Mouse (Mus musculus) bone marrow, adult 2 months (tissue): ENCODE results near the gene Krt12. TPM values are rescaled to one million over a fixed set of nuclear protein-coding genes. Genes with fewer than 3 reads are reported as not detected.

Experiments
- H3K27ac ChIP-seq: fragments of 200-500 bp; 2 replicates; pipeline ENCODE4 v1.5.1; 2012; ENCODE audit warnings: low read depth, mild to moderate bottlenecking, control low read depth, inconsistent platforms, low read length; ENCODE audit not compliant: control insufficient read depth, poor library complexity, insufficient read depth
- H3K4me1 ChIP-seq: fragments of 200-500 bp; 2 replicates; pipeline ENCODE4 v1.6.1; 2011; ENCODE audit warnings: low read length; ENCODE audit not compliant: control insufficient read depth, insufficient read depth
- H3K4me3 ChIP-seq: fragments of 200-500 bp; replicated peaks from 2 replicates; pipeline ENCODE3; 2011; ENCODE audit warnings: mild to moderate bottlenecking, low read depth, low read length, control low read depth; ENCODE audit not compliant: control insufficient read depth
- CTCF ChIP-seq: fragments of 200-500 bp; IDR thresholded peaks from 2 replicates; pipeline ENCODE4 v1.5.1; 2011; ENCODE audit warnings: low read length, control low read depth; ENCODE audit not compliant: control insufficient read depth, insufficient read depth
- POLR2A ChIP-seq: fragments of 200-500 bp; IDR thresholded peaks from 2 replicates; pipeline ENCODE4 v1.6.1; 2011; ENCODE audit warnings: low read depth, mild to moderate bottlenecking, control low read depth, low read length, borderline replicate concordance; ENCODE audit not compliant: control insufficient read depth
- WGBS: fragments of 180-500 bp; shearing (Covaris S2); methylation state at CpG from one replicate; pipeline ENCODE4 v1.1.7; 2018; 5-methylcytosine and 5-hydroxymethylcytosine counted together
- polyA plus RNA-seq: library from polyadenylated mRNA; stranded (reverse); fragments of >200 nt; gene quantifications from 2 replicates; pipeline ENCODE4 v1.2.4, GENCODE M21; 2011; ENCODE audit warnings: low replicate concordance; ENCODE audit not compliant: missing spikeins, insufficient read depth, insufficient read length

The Krt12 gene
- polyA plus RNA-seq, 1 experiment: not detected

GRCm38 (mm10) chr11:99414463-99415147 is 7.5 kb downstream of the Krt12 start:
- Histone ChIP-seq H3K4me1 (no peaks in the 10 kb centered on the region), H3K4me3 (no peak overlapping the region), H3K27ac (no peak overlapping the region)
- WGBS: 80% methylated on average over 13 of the region's 13 CpGs
- TF ChIP-seq POLR2A: no peak
- TF ChIP-seq CTCF: no peak

GRCm38 (mm10) chr11:99413247-99413646 is 8.8 kb downstream of the Krt12 start:
- no peak overlapping the region for H3K4me3 ChIP-seq
- TF ChIP-seq CTCF (no peak), POLR2A (no peak)
- 22% methylated on average over 6 of the region's 6 CpGs for WGBS
- no peak overlapping the region for H3K27ac ChIP-seq
- no peaks in the 10 kb centered on the region for H3K4me1 ChIP-seq

- WGBS: 66% methylated on average over 10 of the region's 10 CpGs
- Histone ChIP-seq H3K4me1 (no peaks in the 10 kb centered on the region), H3K27ac (no peak overlapping the region), H3K4me3 (no peak overlapping the region)
- no peak for TF ChIP-seq CTCF
- TF ChIP-seq POLR2A: no peak
Measured at GRCm38 (mm10) chr11:99406186-99406585, 15.9 kb downstream of the Krt12 start.

- H3K27ac ChIP-seq: no peak overlapping the region
- 76% methylated on average over 13 of the region's 13 CpGs for WGBS
- no peaks in the 10 kb centered on the region for H3K4me1 ChIP-seq
- no peak overlapping the region for H3K4me3 ChIP-seq
- no peak for TF ChIP-seq POLR2A
- no peak for TF ChIP-seq CTCF
Measured at GRCm38 (mm10) chr11:99399956-99400549, 22.0 kb downstream of the Krt12 start.

GRCm38 (mm10) chr11:99398832-99399231 is 23.2 kb downstream of the Krt12 start:
- WGBS: 53% methylated on average over 8 of the region's 8 CpGs
- Histone ChIP-seq H3K27ac (no peak overlapping the region), H3K4me3 (no peak overlapping the region), H3K4me1 (no peaks in the 10 kb centered on the region)
- no peak for TF ChIP-seq POLR2A
- TF ChIP-seq CTCF: no peak

- Histone ChIP-seq H3K4me3 (no peak overlapping the region), H3K4me1 (no peaks in the 10 kb centered on the region), H3K27ac (no peak overlapping the region)
- 49% methylated on average over 3 of the region's 3 CpGs for WGBS
- no peak for TF ChIP-seq CTCF
- TF ChIP-seq POLR2A: no peak
Measured at GRCm38 (mm10) chr11:99398084-99398483, 24.0 kb downstream of the Krt12 start.

DNA sequence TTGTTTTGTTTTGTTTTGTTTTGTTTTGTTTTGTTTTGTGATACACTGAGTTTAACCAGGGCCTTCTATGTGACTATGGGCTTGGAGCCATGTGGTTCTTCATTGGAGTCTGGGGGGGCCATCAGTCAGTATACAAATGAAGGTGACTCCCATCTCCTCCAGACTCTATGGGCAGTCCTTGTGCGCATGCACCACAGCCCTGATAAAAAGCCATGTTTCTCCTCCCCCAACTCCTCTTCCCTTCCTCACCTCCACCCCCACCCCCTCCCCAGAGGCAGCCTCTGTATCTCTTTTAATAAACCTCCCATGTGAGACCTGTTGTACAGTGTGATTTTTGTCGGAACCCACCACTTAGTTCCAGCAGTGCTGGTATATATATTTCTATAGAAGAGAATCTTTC is 25.4 kb downstream of the Krt12 start:
- Histone ChIP-seq H3K4me3 (no peak overlapping the region), H3K4me1 (no peaks in the 10 kb centered on the region), H3K27ac (no peak overlapping the region)
- TF ChIP-seq POLR2A: no peak
- no peak for TF ChIP-seq CTCF
- WGBS: 84% methylated on average over 2 of the region's 2 CpGs

GRCm38 (mm10) chr11:99396034-99396433 is 26.0 kb downstream of the Krt12 start:
- H3K4me3 ChIP-seq: no peak overlapping the region
- TF ChIP-seq CTCF (no peak), POLR2A (no peak)
- no peak overlapping the region for H3K27ac ChIP-seq
- H3K4me1 ChIP-seq: no peaks in the 10 kb centered on the region
- 49% methylated on average over 3 of the region's 3 CpGs for WGBS

GRCm38 (mm10) chr11:99392492-99392891 is 29.6 kb downstream of the Krt12 start:
- Histone ChIP-seq H3K4me3 (no peak overlapping the region), H3K4me1 (no peaks in the 10 kb centered on the region), H3K27ac (no peak overlapping the region)
- WGBS: 77% methylated on average over 10 of the region's 10 CpGs
- no peak for TF ChIP-seq CTCF
